Mouse (Mus musculus): ENCODE results near the gene Tspan9.

GRCm38 (mm10) chr6:128030475-128030874, 112.9 kb downstream of the Tspan9 start:
- TF ChIP-seq POLR2A (IDR thresholded peaks at IDR 0.05; ENCODE audit: borderline replicate concordance, extremely low read depth, insufficient read depth, insufficient read length, poor library complexity, severe bottlenecking) (no peak), CTCF (IDR thresholded peaks at IDR 0.05; ENCODE audit: borderline replicate concordance, extremely low read depth, insufficient read depth, insufficient read length) (no peak)
